Mouse (Mus musculus) testis, adult 2 months (tissue): Measurements from ENCODE around the gene Nav3.

ENCODE experiments used
- CTCF ChIP-seq: fragments of 200-500 bp; IDR thresholded peaks from 2 replicates; pipeline ENCODE4 v1.5.1; 2012; ENCODE audit warnings: low read depth, mild to moderate bottlenecking, inconsistent platforms, low read length, moderate library complexity; ENCODE audit not compliant: control insufficient read depth, insufficient read depth, insufficient replicate concordance
- POLR2A ChIP-seq: fragments of 200-500 bp; IDR thresholded peaks from 2 replicates; pipeline ENCODE4 v1.6.1; 2012; ENCODE audit warnings: low read depth, mild to moderate bottlenecking, inconsistent platforms, low read length, moderate library complexity; ENCODE audit not compliant: control insufficient read depth

DNA sequence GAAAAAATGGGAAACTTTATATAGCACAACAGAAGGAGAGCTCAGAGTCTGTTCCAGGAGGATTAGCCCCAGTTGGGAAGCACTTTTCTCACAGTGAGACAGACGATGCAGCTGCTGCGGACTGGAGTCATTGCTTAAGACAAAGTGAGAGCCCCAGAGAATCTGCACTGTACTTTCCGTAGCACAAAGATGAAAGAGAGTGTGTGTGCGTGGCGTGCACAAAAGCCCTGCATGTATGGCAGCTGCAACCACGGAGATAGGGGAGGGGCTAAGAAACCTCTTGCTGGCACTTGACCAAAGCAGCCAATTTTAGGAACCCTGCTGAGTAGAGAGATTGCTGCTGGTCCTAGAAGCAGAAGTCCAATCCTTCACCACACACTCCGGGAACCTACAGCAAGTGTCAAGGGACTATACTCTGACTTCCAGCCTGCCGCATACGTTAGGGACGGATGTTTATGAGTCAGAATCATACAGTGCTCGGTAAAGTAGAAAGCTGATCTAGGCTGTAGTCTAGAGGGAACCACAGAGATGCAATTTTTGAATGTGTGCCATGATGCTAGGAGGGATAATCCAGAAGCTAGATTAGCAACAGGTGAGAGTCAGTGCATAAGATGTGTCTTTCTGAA is 21.8 kb upstream of the Nav3 start:
- no peak for TF ChIP-seq CTCF
- no peak for TF ChIP-seq POLR2A
